ENCODE assay signal across 8 mouse cellular contexts in the genomic region with DNA sequence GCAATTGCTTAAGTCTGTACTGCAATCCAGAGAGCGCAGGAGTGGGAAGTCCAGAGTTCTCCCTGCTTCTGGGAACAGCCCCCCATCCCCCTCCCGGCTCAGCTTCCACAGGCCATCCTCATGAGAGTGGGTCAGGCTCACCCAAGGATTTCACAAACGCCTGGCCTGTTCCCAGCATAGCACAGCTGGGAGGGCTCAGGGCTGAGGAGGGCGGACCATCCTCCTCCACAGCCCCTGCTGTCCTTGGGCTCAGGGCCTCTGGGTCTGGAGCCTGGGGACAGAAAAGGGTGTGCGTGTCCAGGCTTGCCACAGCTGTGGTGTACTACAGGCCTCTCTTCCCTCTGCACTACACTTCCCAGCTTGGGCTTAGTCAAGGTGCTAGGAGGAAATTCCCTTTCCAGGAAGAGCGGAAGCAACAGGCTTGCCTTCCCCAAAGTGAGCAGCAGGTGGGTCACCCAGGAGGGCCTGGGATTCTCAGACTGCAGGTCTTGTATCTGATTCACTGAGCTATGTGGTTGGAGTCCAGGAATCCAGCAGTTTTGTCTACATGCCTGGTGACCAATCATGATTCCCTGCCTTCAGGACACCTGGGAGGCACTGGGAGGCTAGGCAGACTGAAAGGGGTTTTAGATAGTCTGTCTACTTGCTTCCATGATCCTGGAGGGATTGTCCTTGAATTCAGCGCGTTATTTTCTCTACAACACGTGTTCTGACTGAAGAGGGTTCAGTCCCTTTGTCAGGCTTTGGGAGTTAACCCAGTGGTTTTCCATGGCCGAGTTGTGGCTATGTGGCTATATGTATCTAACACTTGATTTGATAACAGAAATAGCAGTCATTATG. TPM values are rescaled to one million over a fixed set of nuclear protein-coding genes. Genes with fewer than 3 reads are reported as not detected.
DNase-seq lines count a peak whose midpoint lies in the region; ATAC-seq lines count a peak whose summit lies in the region.

No protein-coding gene starts in this region.

- no peak overlapping the region; the same call in 1 of the 2 replicates for H3K4me3 ChIP-seq in embryonic facial prominence, embryonic 15.5 days (replicated peaks)

- DNase-seq in embryo, embryonic 9.5 days (ENCODE audit: extremely low spot score) = peak; percentile 42
- DNase-seq in embryo, embryonic 11 days = no peak
- peak; percentile 92 to 93 for DNase-seq in heart, postnatal 10 days
- peak; percentile 85 to 86 for DNase-seq in kidney, postnatal 36 days
- DNase-seq in mesoderm, embryonic 11.5 days (ENCODE audit: low read depth, low spot score) = peak; percentile 26
- peak; percentile 92 for DNase-seq in testis, postnatal 10 days (ENCODE audit: low spot score)
- no peak for DNase-seq in right cerebral cortex, postnatal 36 days (ENCODE audit: low spot score in 2 of 2)

- peak; percentile 9; the same call in 1 of the 2 replicates for ATAC-seq in embryonic facial prominence, embryonic 15.5 days (ENCODE audit: insufficient number of reproducible peaks, low FRiP score, low TSS enrichment, low read depth)

- H3K9ac ChIP-seq in embryonic facial prominence, embryonic 15.5 days = no peak overlapping the region

- H3K27me3 ChIP-seq in embryonic facial prominence, embryonic 15.5 days = 0 out of 2 replicates have a peak, but pooled peaks cover 2% of the 10 kb centered on the region

- H3K4me1 ChIP-seq in embryonic facial prominence, embryonic 15.5 days = peaks cover 72% of the 10 kb centered on the region

- peak overlapping the region; percentile 94 for H3K27ac ChIP-seq in embryonic facial prominence, embryonic 15.5 days (replicated peaks)

- H3K4me2 ChIP-seq in embryonic facial prominence, embryonic 15.5 days (replicated peaks) = peak overlapping the region; percentile 80

- intact Hi-C loops in heart, postnatal 10 days (cut with DNase I) = loop anchor here (2.0 kb wide), 1 partner anchor 24 kb away; no protein-coding TSS in a partner anchor

- H3K9me3 ChIP-seq in embryonic facial prominence, embryonic 15.5 days (replicated peaks) = no peaks in the 10 kb centered on the region

- 0 out of 2 replicates have a peak, but pooled peaks cover 4% of the 10 kb centered on the region for H3K36me3 ChIP-seq in embryonic facial prominence, embryonic 15.5 days

- 30% methylated on average over 10 of the region's 10 CpGs for WGBS in embryonic facial prominence, embryonic 15.5 days

RNA-seq across cellular contexts. Expression of gene Socs3, which starts 7.4 kb away (rescaled TPM):
- polyA plus RNA-seq in embryonic facial prominence, embryonic 15.5 days (2015; fragmentation: Nextera tagmentation; extraction: Ambion mirVana) = 20.8 and 21.2 TPM in 2 replicates
- 1 to 10 TPM; 3.7 to 5.8 TPM for total RNA-seq in heart, postnatal 10 days (2021)

RNA-seq across cellular contexts. Expression of gene Pgs1, which starts 23.6 kb away (rescaled TPM):
- 39.9 and 41.2 TPM in 2 replicates for polyA plus RNA-seq in embryonic facial prominence, embryonic 15.5 days (2015; fragmentation: Nextera tagmentation; extraction: Ambion mirVana)
- 10 to 100 TPM; 21.2 to 23.7 TPM for total RNA-seq in heart, postnatal 10 days (2021)

Comparison
In these comparisons a context has a peak if more than half of its experiments do, and no peak if none do; other contexts are left out.
1. DNase-seq: peak in embryo, embryonic 9.5 days (single experiment), heart, postnatal 10 days (2 of 2), kidney, postnatal 36 days (2 of 2), mesoderm, embryonic 11.5 days (single experiment) and testis, postnatal 10 days (single experiment); none in embryo, embryonic 11 days (single experiment) and right cerebral cortex, postnatal 36 days (0 of 2).